Mouse (Mus musculus) forebrain, embryonic 12.5 days (tissue): Measurements from ENCODE around the gene Rgl2. TPM values are rescaled to one million over a fixed set of nuclear protein-coding genes. Genes with fewer than 3 reads are reported as not detected.
"Not testable (repeated sequence)": the region's sequence is repeated elsewhere in the genome, so short reads cannot be mapped to it uniquely, and the experiment has no call there.

Source experiments
- ATAC-seq: fragments of 200-750 bp; cut with Nextera tagmentation; 2 replicates; pipeline ENCODE4 v1.8.0; 2017; ENCODE audit warnings: moderate TSS enrichment; ENCODE audit not compliant: low FRiP score
- H3K27ac ChIP-seq: fragments of 300-500 bp; sonication (generic); 2 replicates; pipeline ENCODE4 v1.5.1; 2016; ENCODE audit warnings: mild to moderate bottlenecking
- H3K27me3 ChIP-seq: fragments of 300-500 bp; sonication (generic); 2 replicates; pipeline ENCODE4 v1.6.1; 2016; ENCODE audit warnings: mild to moderate bottlenecking
- H3K36me3 ChIP-seq: fragments of 300-500 bp; sonication (generic); replicated peaks from 2 replicates; pipeline ENCODE4 v1.6.1; 2016; ENCODE audit warnings: mild to moderate bottlenecking
- H3K4me1 ChIP-seq: fragments of 300-500 bp; sonication (generic); 2 replicates; pipeline ENCODE4 v1.6.1; 2016
- H3K4me2 ChIP-seq: fragments of 300-500 bp; sonication (generic); 2 replicates; pipeline ENCODE4 v1.6.1; 2016; ENCODE audit warnings: mild to moderate bottlenecking, moderate library complexity
- H3K4me3 ChIP-seq: fragments of 300-500 bp; sonication (generic); replicated peaks from 2 replicates; pipeline ENCODE4 v1.5.1; 2016; ENCODE audit warnings: mild to moderate bottlenecking
- H3K9ac ChIP-seq: fragments of 300-500 bp; sonication (generic); 2 replicates; pipeline ENCODE4 v1.6.1; 2016; ENCODE audit warnings: mild to moderate bottlenecking
- H3K9me3 ChIP-seq: fragments of 300-500 bp; sonication (generic); 2 replicates; pipeline ENCODE4 v1.6.1; 2016
- WGBS: fragments of 180-500 bp; shearing (Covaris S2); methylation state at CpG from one replicate; pipeline ENCODE4 v1.1.7; 2016; 5-methylcytosine and 5-hydroxymethylcytosine counted together
- microRNA-seq: library from miRNA; unstranded; fragments of <30 nt; microRNA quantifications from one replicate; pipeline ENCODE4, GENCODE M21; 2017
- polyA plus RNA-seq: library from polyadenylated mRNA; unstranded; fragments of >200 nt; fragmentation: Nextera tagmentation; extraction: Ambion mirVana; gene quantifications from 2 replicates; pipeline ENCODE4 v1.2.1, GENCODE M21; 2016

The Rgl2 gene
- polyA plus RNA-seq, 1 experiment from 2014 or later = 55.9 TPM

- Histone ChIP-seq H3K27ac (no peak overlapping the region), H3K9ac (no peak overlapping the region), H3K9me3 (no peaks in the 10 kb centered on the region), H3K36me3 (no peaks in the 10 kb centered on the region), H3K4me2 (no peak overlapping the region), H3K27me3 (peaks cover 41% of the 10 kb centered on the region), H3K4me3 (no peak overlapping the region), H3K4me1 (peaks cover 7% of the 10 kb centered on the region; the same call in 1 of the 2 replicates)
- ATAC-seq = no peak
- WGBS = 65% methylated on average over 3 of the region's 3 CpGs
These were observed 44.2 kb downstream of the Rgl2 start for GRCm38 (mm10) chr17:33973572-33973971.

DNA sequence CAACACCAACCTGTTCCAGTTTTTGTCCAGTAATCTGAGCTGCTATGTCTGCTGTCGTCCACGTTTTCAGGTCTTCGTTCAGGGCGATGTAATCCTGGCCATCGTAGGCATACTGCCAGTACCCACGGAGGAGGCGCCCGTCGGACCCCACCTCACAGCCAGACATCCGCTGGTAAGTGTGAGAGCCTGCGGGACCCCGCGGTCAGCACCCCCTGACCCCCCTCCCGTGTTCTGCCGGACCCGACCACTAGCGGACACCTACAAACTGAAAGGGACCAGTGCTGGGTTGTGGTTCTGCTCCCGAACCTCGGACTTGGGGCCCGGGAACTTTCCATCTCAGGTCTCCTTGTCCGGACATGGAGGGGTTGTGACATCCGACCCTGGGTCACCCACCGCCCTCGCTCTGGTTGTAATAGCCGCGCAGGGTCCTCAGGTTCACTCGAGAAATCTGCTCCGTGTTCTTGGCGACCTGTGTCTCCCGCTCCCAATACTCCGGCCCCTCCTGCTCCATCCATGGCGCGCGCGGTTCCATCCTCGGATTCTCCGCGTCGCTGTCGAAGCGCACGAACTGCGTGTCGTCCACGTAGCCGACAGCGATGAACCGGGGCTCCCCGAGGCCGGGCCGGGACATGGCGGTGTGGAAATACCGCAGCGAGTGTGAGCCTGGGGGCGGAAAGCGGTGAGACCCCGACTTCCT lies 48.7 kb downstream of the Rgl2 start:
- 0 out of 2 replicates have a peak overlapping the region, but pooled peaks have one; percentile 25 for H3K9ac ChIP-seq
- H3K9me3 ChIP-seq = no peaks in the 10 kb centered on the region
- no peak for ATAC-seq
- no peak overlapping the region for H3K27ac ChIP-seq
- H3K27me3 ChIP-seq = peaks cover 54% of the 10 kb centered on the region
- peaks cover 20% of the 10 kb centered on the region for H3K4me1 ChIP-seq
- H3K4me3 ChIP-seq = peak overlapping the region; percentile 33
- H3K36me3 ChIP-seq = no peaks in the 10 kb centered on the region
- 3% methylated on average over 57 of the region's 57 CpGs for WGBS
- H3K4me2 ChIP-seq = peak overlapping the region; percentile 51

DNA sequence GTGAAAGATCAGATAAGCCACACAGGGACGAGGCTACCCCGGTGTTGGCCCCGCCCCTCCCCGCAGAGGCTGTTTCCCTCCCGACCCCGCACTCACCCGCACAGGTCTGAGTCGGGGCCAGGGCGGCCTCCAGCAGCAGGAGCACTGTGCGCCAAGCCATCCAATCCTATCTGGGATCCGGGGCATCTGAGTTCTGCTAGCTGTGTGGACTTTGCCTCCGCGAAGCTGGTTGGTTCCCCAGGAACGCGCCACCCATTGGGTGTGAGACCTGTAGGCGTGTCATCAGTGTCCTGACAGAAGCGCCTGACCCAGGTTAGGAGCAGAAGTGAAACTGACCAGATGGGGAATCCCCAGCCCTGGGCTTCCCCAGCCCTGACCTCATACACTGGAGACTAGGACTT lies 49.3 kb downstream of the Rgl2 start:
- no peak overlapping the region for H3K27ac ChIP-seq
- H3K27me3 ChIP-seq = peaks cover 50% of the 10 kb centered on the region

DNA sequence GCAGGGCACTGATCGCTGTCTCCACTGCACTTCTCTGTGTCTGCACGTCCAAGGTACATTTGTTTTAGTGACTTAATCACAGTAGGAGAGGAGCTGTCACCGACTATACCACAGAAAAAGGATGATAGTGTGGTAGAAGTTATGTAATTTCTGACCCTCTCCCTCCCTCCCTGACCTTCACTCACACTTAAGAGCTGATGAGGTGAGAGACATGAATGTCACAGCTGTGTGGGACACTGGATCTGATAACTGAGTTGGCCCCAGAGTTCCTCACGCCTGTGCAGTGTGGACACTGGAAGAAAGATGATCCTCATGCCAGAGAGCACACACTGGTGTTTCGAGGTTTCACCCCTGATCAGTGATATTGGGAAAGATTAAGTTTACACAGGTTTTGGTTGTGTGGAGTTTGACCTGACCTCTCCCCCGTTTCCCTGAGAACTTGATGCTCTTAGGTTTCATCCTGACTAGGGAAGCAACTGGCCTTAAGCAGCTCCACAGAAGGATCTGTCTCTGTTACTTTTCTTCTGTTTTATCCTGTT lies 50.2 kb downstream of the Rgl2 start:
- Histone ChIP-seq H3K27me3 (peaks cover 50% of the 10 kb centered on the region), H3K27ac (no peak overlapping the region)

More for the DNA sequence above, 49.3 kb downstream of the Rgl2 start:
- Histone ChIP-seq H3K9ac (0 out of 2 replicates have a peak overlapping the region, but pooled peaks have one; percentile 25), H3K4me3 (peak overlapping the region; percentile 33), H3K9me3 (no peaks in the 10 kb centered on the region), H3K36me3 (no peaks in the 10 kb centered on the region), H3K4me1 (peaks cover 20% of the 10 kb centered on the region), H3K4me2 (peak overlapping the region; percentile 51)
- whole genome bisulfite sequencing = under 1% methylated on average over 17 of the region's 17 CpGs
- no peak for ATAC-seq

GRCm38 (mm10) chr17:33980181-33981035 lies 51.1 kb downstream of the Rgl2 start:
- ATAC-seq = no peak
- no peak overlapping the region; the same call in 1 of the 2 replicates for H3K4me3 ChIP-seq
- H3K36me3 ChIP-seq = no peaks in the 10 kb centered on the region
- H3K27ac ChIP-seq = no peak overlapping the region
- H3K9ac ChIP-seq = no peak overlapping the region
- peaks cover 48% of the 10 kb centered on the region for H3K27me3 ChIP-seq
- no peaks in the 10 kb centered on the region for H3K9me3 ChIP-seq
- 81% methylated on average over 19 of the region's 19 CpGs for WGBS
- H3K4me1 ChIP-seq = peaks cover 20% of the 10 kb centered on the region
- H3K4me2 ChIP-seq = peak overlapping the region; percentile 24

More for the DNA sequence above, 50.2 kb downstream of the Rgl2 start:
- Histone ChIP-seq H3K36me3 (no peaks in the 10 kb centered on the region), H3K9ac (no peak overlapping the region), H3K9me3 (no peaks in the 10 kb centered on the region), H3K4me2 (no peak overlapping the region), H3K4me1 (peaks cover 20% of the 10 kb centered on the region), H3K4me3 (no peak overlapping the region)
- ATAC-seq = no peak
- 78% methylated on average over 6 of the region's 6 CpGs for WGBS

DNA sequence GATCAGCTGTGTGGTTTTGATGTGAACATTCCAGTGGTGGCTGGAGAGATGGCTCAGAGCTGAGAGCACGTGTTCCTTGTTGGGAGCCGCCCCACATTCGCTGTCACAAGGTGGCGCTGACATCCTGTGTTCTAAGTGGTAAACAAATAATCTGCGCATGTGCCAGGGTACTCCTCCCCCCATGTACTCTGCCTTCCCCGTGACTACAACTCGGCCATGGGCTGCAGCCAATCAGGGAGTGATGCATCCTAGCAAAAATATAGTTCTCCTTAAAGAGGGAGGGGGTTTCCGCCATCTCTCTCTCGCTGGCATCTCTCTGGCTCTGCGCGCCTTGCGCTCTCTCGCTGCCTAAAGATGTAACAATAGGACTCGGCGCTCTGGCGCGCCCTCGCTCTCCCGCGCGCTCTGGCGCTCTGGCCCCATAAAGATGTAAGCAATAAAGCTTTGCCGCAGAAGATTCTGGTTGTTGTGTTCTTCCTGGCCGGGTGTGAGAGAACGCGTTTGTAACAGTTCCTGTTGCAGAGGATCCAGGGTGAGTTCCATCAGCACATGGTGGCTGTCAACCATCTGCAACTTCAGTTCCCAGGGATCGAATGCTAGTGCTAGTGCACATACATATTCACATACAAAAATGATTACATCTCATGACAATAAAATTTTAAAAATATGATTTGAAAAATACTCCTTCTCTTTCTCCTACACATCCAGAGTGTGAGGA lies 52.0 kb downstream of the Rgl2 start:
- not testable (repeated sequence) for H3K36me3 ChIP-seq, H3K9me3 ChIP-seq
- H3K4me2 ChIP-seq = peak overlapping the region; percentile 59
- H3K9ac ChIP-seq = peak overlapping the region; percentile 62
- peak; percentile 95 for ATAC-seq
- peak overlapping the region; percentile 90 for H3K27ac ChIP-seq
- peaks cover 20% of the 10 kb centered on the region for H3K4me1 ChIP-seq
- peaks cover 44% of the 10 kb centered on the region for H3K27me3 ChIP-seq
- under 1% methylated on average over 27 of the region's 27 CpGs for WGBS
- H3K4me3 ChIP-seq = peak overlapping the region; percentile 45

DNA sequence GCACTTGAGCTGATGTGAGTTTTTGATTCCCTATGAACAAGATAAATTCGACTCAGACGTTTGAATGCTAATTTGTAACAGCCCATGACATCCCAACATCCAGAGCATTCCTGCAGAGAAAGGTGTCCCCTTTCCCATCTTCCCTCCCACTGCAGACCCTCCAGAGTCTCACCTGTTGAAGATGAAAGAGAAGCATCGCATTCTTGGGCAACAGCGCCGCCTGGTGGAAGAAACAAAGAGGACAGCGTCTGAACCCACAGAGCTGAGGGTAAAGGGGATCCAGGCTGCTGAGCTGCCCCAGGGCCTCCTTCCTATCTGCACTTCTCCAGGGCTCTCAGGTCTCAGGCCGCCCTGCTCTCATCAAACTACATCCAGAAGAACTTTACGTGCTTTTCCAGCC lies 52.8 kb downstream of the Rgl2 start:
- H3K27ac ChIP-seq, H3K9ac ChIP-seq, H3K36me3 ChIP-seq, ATAC-seq, H3K9me3 ChIP-seq: not testable (repeated sequence)
- Histone ChIP-seq H3K27me3 (peaks cover 36% of the 10 kb centered on the region), H3K4me1 (peaks cover 20% of the 10 kb centered on the region), H3K4me3 (peak overlapping the region; percentile 45), H3K4me2 (peak overlapping the region; percentile 59)
- 11% methylated on average over 8 of the region's 8 CpGs for WGBS

Small RNAs within 50 kb of the gene (microRNA-seq; reads per million reads assigned to microRNA genes)
- gene Gm27740 = not detected

Other genes with a start within 250 kb of the Rgl2 start
- gene Hnrnpm, start 242.7 kb upstream of the Rgl2 start, polyA plus RNA-seq = 490 and 547 TPM in 2 replicates
- gene March2, start 210.9 kb upstream of the Rgl2 start, polyA plus RNA-seq = 42.4 and 48.7 TPM in 2 replicates
- gene Rab11b, start 169.0 kb upstream of the Rgl2 start, polyA plus RNA-seq = 377 and 388 TPM in 2 replicates
- 11.4 and 13.3 TPM in 2 replicates for gene Angptl4, start 147.7 kb upstream of the Rgl2 start, polyA plus RNA-seq
- 27.3 and 27.8 TPM in 2 replicates for gene Kank3, start 119.0 kb upstream of the Rgl2 start, polyA plus RNA-seq
- 686 and 713 TPM in 2 replicates for gene Rps28, start 105.0 kb upstream of the Rgl2 start, polyA plus RNA-seq
- 371 and 397 TPM in 2 replicates for gene Ndufa7, start 105.0 kb upstream of the Rgl2 start, polyA plus RNA-seq
- 54.7 and 55.1 TPM in 2 replicates for gene Cd320, start 86.5 kb upstream of the Rgl2 start, polyA plus RNA-seq
- gene Gm7029, start 55.7 kb upstream of the Rgl2 start, polyA plus RNA-seq = not detected in 2 replicates
- 5.4 and 7.4 TPM in 2 replicates for gene Kifc1, start 38.9 kb upstream of the Rgl2 start, polyA plus RNA-seq
- gene Platr17, start 24.4 kb upstream of the Rgl2 start, polyA plus RNA-seq = not detected in 2 replicates
- gene Daxx, start 20.1 kb upstream of the Rgl2 start, polyA plus RNA-seq = 67.9 and 68.2 TPM in 2 replicates
- gene Tapbp, start 13.6 kb upstream of the Rgl2 start, polyA plus RNA-seq = 16.1 and 19.5 TPM in 2 replicates
- gene Zbtb22, start 13.6 kb upstream of the Rgl2 start, polyA plus RNA-seq = 23.1 and 23.5 TPM in 2 replicates
- gene Pfdn6, start 10.8 kb downstream of the Rgl2 start, polyA plus RNA-seq = 198 and 201 TPM in 2 replicates
- 40.1 and 41.9 TPM in 2 replicates for gene Wdr46, start 11.1 kb downstream of the Rgl2 start, polyA plus RNA-seq
- gene B3galt4, start 21.9 kb downstream of the Rgl2 start, polyA plus RNA-seq = 5.0 and 7.1 TPM in 2 replicates
- 58.4 and 63.5 TPM in 2 replicates for gene Vps52, start 26.3 kb downstream of the Rgl2 start, polyA plus RNA-seq
- gene Rps18, start 26.5 kb downstream of the Rgl2 start, polyA plus RNA-seq = 934 and 1,034 TPM in 2 replicates
- 23.3 and 28.2 TPM in 2 replicates for gene H2-K1, start 70.8 kb downstream of the Rgl2 start, polyA plus RNA-seq
- gene Ring1, start 95.1 kb downstream of the Rgl2 start, polyA plus RNA-seq = 19.1 and 23.6 TPM in 2 replicates
- 92.8 and 103 TPM in 2 replicates for gene H2-Ke6, start 98.5 kb downstream of the Rgl2 start, polyA plus RNA-seq
- gene Slc39a7, start 102.1 kb downstream of the Rgl2 start, polyA plus RNA-seq = 160 and 166 TPM in 2 replicates
- 54.8 and 59.5 TPM in 2 replicates for gene Rxrb, start 102.3 kb downstream of the Rgl2 start, polyA plus RNA-seq
- 1.4 and 2.5 TPM in 2 replicates for gene Col11a2, start 109.9 kb downstream of the Rgl2 start, polyA plus RNA-seq
- gene H2-Oa, start 162.8 kb downstream of the Rgl2 start, polyA plus RNA-seq = 0.27 and 0.41 TPM in 2 replicates
- 9.1 and 9.6 TPM in 2 replicates for gene H2-DMa, start 190.0 kb downstream of the Rgl2 start, polyA plus RNA-seq
- gene Brd2, start 193.1 kb downstream of the Rgl2 start, polyA plus RNA-seq = 138 and 146 TPM in 2 replicates
- not detected in 2 replicates for gene H2-DMb2, start 213.8 kb downstream of the Rgl2 start, polyA plus RNA-seq
- 0.38 and 0.69 TPM in 2 replicates for gene H2-DMb1, start 223.5 kb downstream of the Rgl2 start, polyA plus RNA-seq